Mouse (Mus musculus) left cerebral cortex, adult 2 months (tissue): ENCODE measurements around the gene Pttg1. TPM values are rescaled to one million over a fixed set of nuclear protein-coding genes. Genes with fewer than 3 reads are reported as not detected.
A peak's percentile ranks its signal among the peaks of the same experiment; 100 is the strongest.

Experiments used
- DNase-seq, 2 experiments: peaks; one replicate each; pipeline ENCODE4 v3.0.0; 2021 to 2022; ENCODE audit warnings: low spot score in 2 of 2, mixed read lengths in 1 of 2; ENCODE audit errors: extremely low spot score in 1 of 2
- H3K27ac ChIP-seq: fragments of 200-600 bp; 2 replicates; pipeline ENCODE4 v1.8.1; 2022
- H3K4me3 ChIP-seq: fragments of 200-600 bp; 2 replicates; pipeline ENCODE4 v1.8.1; 2022
- CTCF ChIP-seq: fragments of 200-600 bp; IDR thresholded peaks from 2 replicates; pipeline ENCODE4 v1.8.1; 2022; ENCODE audit warnings: antibody characterized with exemption, mild to moderate bottlenecking, moderate library complexity
- intact Hi-C: fragments of 180-260 bp; cut with DNase I; formaldehyde crosslinking; loops from one replicate; pipeline ENCODE4 v1.15.1; 2025
- total RNA-seq, 2 experiments: library from RNA; stranded (reverse); gene quantifications; 2 replicates each; pipeline ENCODE4 v1.2.3; 2021

The Pttg1 gene
- total RNA-seq, 2 experiments from 2014 or later = 25.5 to 29.5 TPM

GRCm38 (mm10) chr11:43404150-43404807 lies 21.8 kb downstream of the Pttg1 start:
- no peak overlapping the region for H3K27ac ChIP-seq
- DNase-seq = no peak
- intact Hi-C loops = no loop called here
- no peak for TF ChIP-seq CTCF
- no peak overlapping the region for H3K4me3 ChIP-seq

- Histone ChIP-seq H3K27ac (no peak overlapping the region), H3K4me3 (no peak overlapping the region)
- DNase-seq = no peak
- intact Hi-C loops = no loop called here
- TF ChIP-seq CTCF = no peak
Measured at GRCm38 (mm10) chr11:43400131-43400530, 25.9 kb downstream of the Pttg1 start.

- intact Hi-C loops = loop anchor here (1.0 kb wide), 1 partner anchor 12 kb away; no protein-coding TSS in a partner anchor
- TF ChIP-seq CTCF = peak; percentile 35
- no peak for DNase-seq
- no peak overlapping the region for H3K27ac ChIP-seq
- H3K4me3 ChIP-seq = no peak overlapping the region
Measured at GRCm38 (mm10) chr11:43399297-43399696, 26.8 kb downstream of the Pttg1 start.

- no peak for TF ChIP-seq CTCF
- no peak overlapping the region for H3K4me3 ChIP-seq
- intact Hi-C loops = no loop called here
- no peak for DNase-seq
- no peak overlapping the region for H3K27ac ChIP-seq
Measured at GRCm38 (mm10) chr11:43396672-43397071, 29.4 kb downstream of the Pttg1 start.

GRCm38 (mm10) chr11:43396246-43396645 lies 29.8 kb downstream of the Pttg1 start:
- Histone ChIP-seq H3K4me3 (no peak overlapping the region), H3K27ac (no peak overlapping the region)
- no peak for TF ChIP-seq CTCF
- intact Hi-C loops = no loop called here
- DNase-seq = no peak

GRCm38 (mm10) chr11:43395073-43395948 lies 30.7 kb downstream of the Pttg1 start:
- H3K27ac ChIP-seq = no peak overlapping the region
- DNase-seq = no peak
- no peak for TF ChIP-seq CTCF
- intact Hi-C loops = no loop called here
- H3K4me3 ChIP-seq = no peak overlapping the region

- no peak overlapping the region for H3K4me3 ChIP-seq
- intact Hi-C loops = no loop called here
Measured at GRCm38 (mm10) chr11:43393325-43393724, 32.7 kb downstream of the Pttg1 start.

GRCm38 (mm10) chr11:43392757-43393156 lies 33.3 kb downstream of the Pttg1 start:
- Histone ChIP-seq H3K4me3 (no peak overlapping the region), H3K27ac (no peak overlapping the region)
- DNase-seq = no peak
- intact Hi-C loops = no loop called here
- no peak for TF ChIP-seq CTCF

More at GRCm38 (mm10) chr11:43393325-43393724, 32.7 kb downstream of the Pttg1 start:
- TF ChIP-seq CTCF = no peak
- H3K27ac ChIP-seq = no peak overlapping the region
- no peak for DNase-seq

GRCm38 (mm10) chr11:43389118-43389517 lies 36.9 kb downstream of the Pttg1 start:
- TF ChIP-seq CTCF = no peak
- Histone ChIP-seq H3K4me3 (no peak overlapping the region), H3K27ac (no peak overlapping the region)
- DNase-seq = no peak
- intact Hi-C loops = no loop called here

- H3K4me3 ChIP-seq = no peak overlapping the region
- no peak for TF ChIP-seq CTCF
- intact Hi-C loops = no loop called here
- DNase-seq = no peak
- no peak overlapping the region for H3K27ac ChIP-seq
Measured at GRCm38 (mm10) chr11:43388122-43389097, 37.6 kb downstream of the Pttg1 start.
